8 mouse cellular contexts compared by ENCODE assay signal in genomic region chr12:69129634-69130310, GRCm38 (mm10). TPM values are rescaled to one million over a fixed set of nuclear protein-coding genes. Genes with fewer than 3 reads are reported as not detected.
DNase-seq lines count a peak whose midpoint lies in the region; ATAC-seq lines count a peak whose summit lies in the region.

No protein-coding gene starts in this region.

- no peaks in the 10 kb centered on the region for H3K9me3 ChIP-seq in erythroblast, embryonic 14.5 days (ENCODE audit: control insufficient read depth, low read length)
- H3K9me3 ChIP-seq in neural tube, embryonic 11.5 days (ENCODE audit: control insufficient read depth, low read length), result no peaks in the 10 kb centered on the region
- H3K9me3 ChIP-seq in intestine, embryonic 14.5 days (ENCODE audit: control insufficient read depth, low read length), result no peaks in the 10 kb centered on the region
- H3K9me3 ChIP-seq in neural tube, embryonic 14.5 days (ENCODE audit: control insufficient read depth, low read length), result no peaks in the 10 kb centered on the region

- H3K27me3 ChIP-seq in erythroblast, embryonic 14.5 days (ENCODE audit: control insufficient read depth), result peaks cover 3% of the 10 kb centered on the region
- H3K27me3 ChIP-seq in neural tube, embryonic 11.5 days (ENCODE audit: control insufficient read depth, insufficient read depth, low read length), result no peaks in the 10 kb centered on the region
- H3K27me3 ChIP-seq in intestine, embryonic 14.5 days (replicated peaks; ENCODE audit: control insufficient read depth, insufficient read depth, low read length), result no peaks in the 10 kb centered on the region
- H3K27me3 ChIP-seq in neural tube, embryonic 14.5 days (ENCODE audit: control insufficient read depth, insufficient read depth, low read length), result no peaks in the 10 kb centered on the region

- no peak for DNase-seq in neural tube, embryonic 11.5 days (ENCODE audit: low spot score)
- DNase-seq in neural tube, embryonic 10.5 days (ENCODE audit: extremely low spot score, low spot score), result no peak
- no peak for DNase-seq in intestine, embryonic 14.5 days (ENCODE audit: low spot score)
- no peak for DNase-seq in gastrocnemius, postnatal 25 days
- no peak for DNase-seq in layer of hippocampus, postnatal 36 days

- ATAC-seq in erythroblast, adult 5-6 weeks (replicated peaks; ENCODE audit: low FRiP score, poor library complexity, severe bottlenecking), result no peak
- ATAC-seq in neural tube, embryonic 11.5 days (ENCODE audit: insufficient read depth, low FRiP score, low TSS enrichment), result no peak; the same call in 1 of the 2 replicates
- no peak for ATAC-seq in intestine, embryonic 14.5 days (replicated peaks; ENCODE audit: low FRiP score, low TSS enrichment, low read depth)
- no peak for ATAC-seq in neural tube, embryonic 14.5 days (ENCODE audit: low read depth)

- 38% methylated on average over 18 of the region's 18 CpGs for WGBS in neural tube, embryonic 11.5 days
- WGBS in intestine, embryonic 14.5 days, result 40% methylated on average over 18 of the region's 18 CpGs
- WGBS in neural tube, embryonic 14.5 days, result 42% methylated on average over 18 of the region's 18 CpGs

- no peak overlapping the region for H3K27ac ChIP-seq in neural tube, embryonic 11.5 days (ENCODE audit: low read depth, low read length)
- no peak overlapping the region for H3K27ac ChIP-seq in intestine, embryonic 14.5 days (ENCODE audit: low read depth)
- no peak overlapping the region for H3K27ac ChIP-seq in neural tube, embryonic 14.5 days (ENCODE audit: low read depth, low read length)

- peaks cover 8% of the 10 kb centered on the region for H3K4me1 ChIP-seq in erythroblast, embryonic 14.5 days (ENCODE audit: control insufficient read depth)
- H3K4me1 ChIP-seq in neural tube, embryonic 11.5 days (ENCODE audit: control insufficient read depth, insufficient read depth, low read length), result peaks cover 5% of the 10 kb centered on the region; the same call in 1 of the 2 replicates
- H3K4me1 ChIP-seq in intestine, embryonic 14.5 days (replicated peaks; ENCODE audit: control insufficient read depth, insufficient read depth, low read length), result no peaks in the 10 kb centered on the region
- H3K4me1 ChIP-seq in neural tube, embryonic 14.5 days (ENCODE audit: control insufficient read depth, insufficient read depth, low read length), result no peaks in the 10 kb centered on the region

- H3K9ac ChIP-seq in neural tube, embryonic 11.5 days (ENCODE audit: low read length), result no peak overlapping the region
- no peak overlapping the region for H3K9ac ChIP-seq in intestine, embryonic 14.5 days (ENCODE audit: low read length)
- H3K9ac ChIP-seq in neural tube, embryonic 14.5 days (replicated peaks; ENCODE audit: low read depth, low read length), result no peak overlapping the region

- H3K4me2 ChIP-seq in neural tube, embryonic 11.5 days (ENCODE audit: low read depth), result peak overlapping the region; percentile 22
- peak overlapping the region; percentile 32 for H3K4me2 ChIP-seq in intestine, embryonic 14.5 days (ENCODE audit: low read length)
- peak overlapping the region; percentile 15; the same call in 1 of the 2 replicates for H3K4me2 ChIP-seq in neural tube, embryonic 14.5 days (ENCODE audit: low read depth, low read length)

- H3K36me3 ChIP-seq in erythroblast, embryonic 14.5 days (ENCODE audit: control insufficient read depth), result no peaks in the 10 kb centered on the region
- H3K36me3 ChIP-seq in neural tube, embryonic 11.5 days (ENCODE audit: control insufficient read depth, insufficient read depth, low read length), result no peaks in the 10 kb centered on the region
- no peaks in the 10 kb centered on the region for H3K36me3 ChIP-seq in intestine, embryonic 14.5 days (ENCODE audit: control insufficient read depth, insufficient read depth, low read length)
- no peaks in the 10 kb centered on the region for H3K36me3 ChIP-seq in neural tube, embryonic 14.5 days (ENCODE audit: control insufficient read depth, insufficient read depth, low read length)

- peak overlapping the region; percentile 12 for H3K4me3 ChIP-seq in erythroblast, embryonic 14.5 days (replicated peaks)
- 0 out of 2 replicates have a peak overlapping the region, but pooled peaks have one; percentile 8 for H3K4me3 ChIP-seq in neural tube, embryonic 11.5 days (ENCODE audit: low read depth, low read length)
- no peak overlapping the region for H3K4me3 ChIP-seq in intestine, embryonic 14.5 days (ENCODE audit: low read depth, low read length)
- H3K4me3 ChIP-seq in neural tube, embryonic 14.5 days (ENCODE audit: low read depth, low read length), result no peak overlapping the region

RNA-seq across cellular contexts. Expression of gene Rps29, which starts 29.2 kb away (rescaled TPM):
- 65.5 and 410 TPM in 2 replicates for polyA plus RNA-seq in erythroblast, embryonic 14.5 days (2012)
- total RNA-seq in erythroblast, adult 5-6 weeks (2015; ENCODE audit: low replicate concordance), result 531 and 573 TPM in 2 replicates
- total RNA-seq in erythroblast, adult 5-6 weeks (2017; ENCODE audit: low replicate concordance), result 408 and 804 TPM in 2 replicates
- polyA plus RNA-seq in neural tube, embryonic 11.5 days (2014; fragmentation: Nextera tagmentation; extraction: Ambion mirVana), result 1,261 and 1,342 TPM in 2 replicates
- 2,140 and 2,401 TPM in 2 replicates for polyA plus RNA-seq in intestine, embryonic 14.5 days (2014; fragmentation: Nextera tagmentation; extraction: Ambion mirVana)
- 997 and 1,030 TPM in 2 replicates for polyA plus RNA-seq in neural tube, embryonic 14.5 days (2014; fragmentation: Nextera tagmentation; extraction: Ambion mirVana)
- total RNA-seq in gastrocnemius, postnatal 25 days (2021), result 100 to 1,000 TPM; 781 to 812 TPM
- 1,000 to 10,000 TPM; 1,096 to 1,116 TPM for total RNA-seq in layer of hippocampus, postnatal 36 days (2021)

RNA-seq across cellular contexts. Expression of gene Lrr1, which starts 38.8 kb away (rescaled TPM):
- 7.6 TPM in 2 replicates for polyA plus RNA-seq in erythroblast, embryonic 14.5 days (2012)
- total RNA-seq in erythroblast, adult 5-6 weeks (2015; ENCODE audit: low replicate concordance), result 14.2 and 16.5 TPM in 2 replicates
- 6.7 and 8.8 TPM in 2 replicates for total RNA-seq in erythroblast, adult 5-6 weeks (2017; ENCODE audit: low replicate concordance)
- polyA plus RNA-seq in neural tube, embryonic 11.5 days (2014; fragmentation: Nextera tagmentation; extraction: Ambion mirVana), result 23.6 and 25.8 TPM in 2 replicates
- polyA plus RNA-seq in intestine, embryonic 14.5 days (2014; fragmentation: Nextera tagmentation; extraction: Ambion mirVana), result 19.7 and 23.4 TPM in 2 replicates
- polyA plus RNA-seq in neural tube, embryonic 14.5 days (2014; fragmentation: Nextera tagmentation; extraction: Ambion mirVana), result 1.6 and 1.8 TPM in 2 replicates
- total RNA-seq in gastrocnemius, postnatal 25 days (2021), result not detected
- not detected for total RNA-seq in layer of hippocampus, postnatal 36 days (2021)

RNA-seq across cellular contexts. Expression of gene Rpl36al, which starts 54.1 kb away (rescaled TPM):
- 6.1 and 7.3 TPM in 2 replicates for polyA plus RNA-seq in erythroblast, embryonic 14.5 days (2012)
- 207 and 213 TPM in 2 replicates for total RNA-seq in erythroblast, adult 5-6 weeks (2015; ENCODE audit: low replicate concordance)
- 166 and 173 TPM in 2 replicates for total RNA-seq in erythroblast, adult 5-6 weeks (2017; ENCODE audit: low replicate concordance)
- 442 and 491 TPM in 2 replicates for polyA plus RNA-seq in neural tube, embryonic 11.5 days (2014; fragmentation: Nextera tagmentation; extraction: Ambion mirVana)
- 678 and 785 TPM in 2 replicates for polyA plus RNA-seq in intestine, embryonic 14.5 days (2014; fragmentation: Nextera tagmentation; extraction: Ambion mirVana)
- polyA plus RNA-seq in neural tube, embryonic 14.5 days (2014; fragmentation: Nextera tagmentation; extraction: Ambion mirVana), result 381 and 387 TPM in 2 replicates
- 100 to 1,000 TPM; 280 to 315 TPM for total RNA-seq in gastrocnemius, postnatal 25 days (2021)
- total RNA-seq in layer of hippocampus, postnatal 36 days (2021), result 100 to 1,000 TPM; 186 to 194 TPM

RNA-seq across cellular contexts. Expression of gene Mgat2, which starts 54.2 kb away (rescaled TPM):
- 0.73 and 0.90 TPM in 2 replicates for polyA plus RNA-seq in erythroblast, embryonic 14.5 days (2012)
- total RNA-seq in erythroblast, adult 5-6 weeks (2015; ENCODE audit: low replicate concordance), result 30.4 and 34.7 TPM in 2 replicates
- total RNA-seq in erythroblast, adult 5-6 weeks (2017; ENCODE audit: low replicate concordance), result 21.2 and 23.1 TPM in 2 replicates
- polyA plus RNA-seq in neural tube, embryonic 11.5 days (2014; fragmentation: Nextera tagmentation; extraction: Ambion mirVana), result 37.0 and 37.5 TPM in 2 replicates
- 41.5 and 49.4 TPM in 2 replicates for polyA plus RNA-seq in intestine, embryonic 14.5 days (2014; fragmentation: Nextera tagmentation; extraction: Ambion mirVana)
- polyA plus RNA-seq in neural tube, embryonic 14.5 days (2014; fragmentation: Nextera tagmentation; extraction: Ambion mirVana), result 36.8 and 40.5 TPM in 2 replicates
- total RNA-seq in gastrocnemius, postnatal 25 days (2021), result 1 to 10 TPM; 9.0 to 9.5 TPM
- 10 to 100 TPM; 27.0 to 29.3 TPM for total RNA-seq in layer of hippocampus, postnatal 36 days (2021)

Comparison
In these comparisons a context has a peak if more than half of its experiments do, and no peak if none do; other contexts are left out.
1. H3K4me3 ChIP-seq: peak in erythroblast, embryonic 14.5 days (single experiment) and neural tube, embryonic 11.5 days (single experiment); none in intestine, embryonic 14.5 days (single experiment) and neural tube, embryonic 14.5 days (single experiment).
2. RNA of gene Rpl36al, which starts 54.1 kb away (polyA plus RNA-seq): 678 to 785 TPM in intestine, embryonic 14.5 days, 442 to 491 TPM in neural tube, embryonic 11.5 days and 381 to 387 TPM in neural tube, embryonic 14.5 days; 6.1 to 7.3 TPM in erythroblast, embryonic 14.5 days; every median in the first group is over 10 times any median in the second.
3. Peak in every context shown above with its lines, with median percentiles within 50 percentile points of each other: H3K4me2 ChIP-seq.